Mouse (Mus musculus) frontal cortex, postnatal 36 days (tissue): ENCODE measurements around the gene Cyth1.

Experiments
- DNase-seq, 2 experiments: peaks; one replicate each; pipeline ENCODE4 v3.0.0; 2022; ENCODE audit warnings: low spot score in 2 of 2

Cyth1 gene

DNA sequence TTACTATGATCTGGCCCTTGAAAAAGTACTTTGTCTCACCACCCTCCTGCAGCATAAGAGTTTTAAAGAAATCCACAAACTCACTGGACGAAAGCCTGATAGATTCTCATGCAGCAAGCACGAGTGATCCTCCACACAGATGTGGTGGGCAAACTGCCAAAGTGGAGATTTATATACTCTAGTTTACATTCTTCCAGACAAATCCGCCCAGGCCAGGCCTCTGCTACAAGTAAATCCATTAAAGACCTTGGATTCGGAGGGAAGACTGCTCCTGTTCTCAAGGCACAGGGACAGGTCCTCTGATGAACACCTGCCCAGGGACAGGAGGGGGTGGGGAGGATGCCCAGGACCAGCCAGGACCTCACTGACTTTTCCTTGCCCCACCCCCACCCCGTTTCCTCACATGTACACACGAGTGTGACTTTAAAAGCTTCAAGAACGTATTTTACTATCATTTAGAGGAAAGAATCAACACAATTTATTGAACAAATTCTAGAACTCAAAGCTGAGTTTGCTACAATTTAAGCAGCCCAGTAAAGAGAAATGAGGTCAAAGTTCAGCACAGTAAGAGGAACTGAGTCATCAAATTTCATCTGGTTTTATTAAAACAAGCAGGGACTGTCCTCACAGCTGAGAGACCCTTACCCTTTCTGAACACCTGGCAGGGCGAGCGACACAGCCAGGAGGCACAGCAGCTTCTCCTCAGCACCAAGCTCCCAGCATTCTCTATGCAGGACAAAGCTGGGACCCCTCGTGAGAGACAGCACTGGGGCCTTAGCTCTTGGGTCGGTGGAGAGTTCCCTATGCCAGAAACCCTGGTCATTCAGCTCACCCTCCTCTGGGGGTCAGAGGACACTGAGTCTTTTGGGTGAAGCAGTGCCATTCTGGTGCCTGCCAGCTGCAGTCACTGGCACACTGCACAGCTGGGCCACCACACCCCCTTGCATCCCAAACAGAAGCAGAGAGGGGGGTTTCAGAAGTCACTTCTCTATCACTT, 47.3 kb downstream of the Cyth1 start:
- peak in 1 of 2 experiments; percentile 28 for DNase-seq

DNA sequence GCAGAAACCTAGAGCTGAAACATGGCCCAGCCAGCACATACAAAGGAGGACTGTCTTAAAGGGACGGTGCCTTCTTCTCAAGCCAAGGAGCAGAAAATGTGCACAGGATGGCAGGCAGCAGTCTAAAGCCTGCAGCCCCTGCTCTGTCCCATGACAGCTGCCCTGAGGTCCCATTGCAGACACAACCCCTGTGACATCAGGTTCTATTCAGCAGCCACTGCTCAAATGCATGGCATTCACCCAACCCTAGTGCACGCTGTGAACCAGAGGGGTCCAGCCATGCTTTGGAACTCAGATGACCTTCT, 50.1 kb downstream of the Cyth1 start:
- DNase-seq: peak in 1 of 2 experiments; percentile 54

DNA sequence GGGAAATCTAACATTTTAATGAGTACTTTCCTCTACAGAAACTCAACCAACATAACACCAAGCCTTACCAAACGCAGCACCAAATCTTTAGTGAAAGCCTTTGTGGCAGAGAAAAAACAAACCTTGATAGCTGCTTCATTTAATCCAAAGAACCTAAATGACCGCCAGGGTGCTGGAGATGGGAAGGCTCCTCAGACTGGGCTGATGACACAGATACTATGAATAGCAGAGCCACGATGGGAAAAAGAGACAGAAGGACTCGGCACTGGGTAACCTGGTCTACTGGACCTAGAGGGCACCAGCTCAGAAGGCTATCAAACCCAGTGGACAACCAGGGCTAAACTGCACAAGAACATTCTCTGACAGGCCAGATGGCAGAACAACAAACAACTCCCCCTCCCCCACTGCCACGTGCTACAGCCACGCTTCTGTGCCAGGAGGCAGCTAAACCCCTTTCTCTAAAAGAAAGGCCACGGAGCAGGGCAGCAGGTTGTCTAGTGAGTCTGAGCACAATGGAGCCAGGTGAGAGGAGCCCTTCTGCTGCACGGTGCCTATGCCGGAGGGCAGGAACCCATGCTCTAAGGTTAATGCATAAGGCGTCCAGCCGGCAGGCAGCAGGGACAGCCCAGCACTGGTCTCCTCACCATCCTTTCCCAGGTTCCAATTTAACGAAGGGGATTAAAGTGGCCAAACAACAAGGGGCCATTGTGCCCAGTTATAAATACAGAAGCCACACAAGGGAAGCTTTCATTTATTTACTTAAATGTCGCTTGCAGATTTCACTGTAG, 50.7 kb downstream of the Cyth1 start:
- peak; percentile 67 to 77 for DNase-seq

DNA sequence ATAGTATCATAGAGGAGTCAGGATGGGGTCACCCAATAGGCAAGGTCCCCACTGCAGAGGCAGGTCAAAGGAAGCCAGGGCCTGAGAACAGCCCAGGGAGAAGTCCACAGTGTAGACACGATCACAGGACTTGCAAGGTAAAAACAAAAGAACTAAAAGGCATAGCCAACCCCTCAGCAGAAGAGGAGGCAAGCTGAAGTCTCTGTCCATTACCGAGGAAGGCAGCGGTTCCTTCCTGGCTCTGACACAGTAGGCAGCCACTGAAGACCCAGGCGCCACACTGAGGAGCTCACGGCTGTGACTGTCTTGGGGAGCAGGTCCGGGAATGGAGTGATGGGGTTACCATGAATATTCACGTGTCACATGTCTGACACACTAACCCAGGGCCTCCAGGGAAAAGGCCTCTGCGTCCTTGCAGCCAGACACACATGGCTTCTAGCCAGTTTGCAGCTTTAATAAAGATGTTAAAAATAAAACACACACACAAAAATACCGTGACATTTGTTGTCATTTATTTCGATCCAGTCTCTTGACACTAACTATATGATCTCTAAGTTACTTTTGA, 51.5 kb downstream of the Cyth1 start:
- DNase-seq: no peak

DNA sequence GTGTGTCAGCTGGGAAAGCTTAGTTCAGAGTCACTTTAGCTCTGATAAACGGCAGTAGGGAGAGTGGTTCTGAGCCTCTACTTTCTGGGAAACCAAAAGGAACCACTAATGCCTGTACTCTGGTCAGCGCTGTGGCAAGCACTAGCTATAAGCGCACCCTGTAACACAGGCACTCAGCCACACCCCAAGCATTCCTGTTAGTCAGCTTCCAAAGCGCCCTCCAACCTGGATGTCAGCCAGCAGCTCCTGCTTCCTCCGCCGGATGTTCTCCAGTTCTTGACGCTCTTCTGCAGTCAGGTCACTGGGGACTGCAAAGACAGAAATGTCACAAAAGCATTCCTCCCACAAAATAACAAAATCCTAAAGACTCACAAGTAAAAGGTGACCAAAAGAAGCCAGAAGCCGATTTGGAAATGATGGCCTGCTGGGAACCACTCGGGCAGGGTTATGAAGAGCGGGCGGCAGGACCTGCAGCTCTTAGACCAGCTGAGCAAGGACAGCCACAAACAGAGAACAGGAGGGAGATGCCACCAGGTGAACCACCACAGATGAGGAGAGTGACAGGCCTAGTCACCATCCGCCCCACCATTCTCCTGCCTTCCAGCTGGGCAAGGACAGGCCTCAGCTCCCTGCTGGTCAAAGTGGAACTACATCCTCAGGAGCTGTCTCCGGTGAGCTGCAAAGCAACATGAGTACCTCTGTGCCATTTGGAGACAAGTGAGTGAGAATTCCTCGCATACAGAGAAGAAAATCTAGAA, 54.8 kb downstream of the Cyth1 start:
- DNase-seq: no peak

DNA sequence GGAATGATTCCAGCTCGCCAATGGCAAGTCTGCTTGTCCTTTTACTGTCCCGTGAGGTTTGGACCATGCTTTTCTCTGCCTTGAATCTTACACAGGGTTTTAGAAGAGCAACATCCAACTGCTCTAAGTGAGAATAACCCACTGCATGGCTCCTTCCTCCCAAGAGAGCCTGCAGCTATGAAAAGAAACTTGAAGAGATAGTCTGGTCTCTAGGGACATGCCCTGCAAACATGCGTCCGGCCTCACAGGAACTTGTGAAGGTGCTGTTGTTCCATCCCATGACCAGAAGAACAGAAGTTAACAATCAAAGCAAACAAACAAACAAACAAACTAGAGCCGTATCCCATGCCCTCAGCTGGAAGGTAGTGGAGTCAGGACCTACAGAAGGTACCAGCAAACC, 55.4 kb downstream of the Cyth1 start:
- no peak for DNase-seq

DNA sequence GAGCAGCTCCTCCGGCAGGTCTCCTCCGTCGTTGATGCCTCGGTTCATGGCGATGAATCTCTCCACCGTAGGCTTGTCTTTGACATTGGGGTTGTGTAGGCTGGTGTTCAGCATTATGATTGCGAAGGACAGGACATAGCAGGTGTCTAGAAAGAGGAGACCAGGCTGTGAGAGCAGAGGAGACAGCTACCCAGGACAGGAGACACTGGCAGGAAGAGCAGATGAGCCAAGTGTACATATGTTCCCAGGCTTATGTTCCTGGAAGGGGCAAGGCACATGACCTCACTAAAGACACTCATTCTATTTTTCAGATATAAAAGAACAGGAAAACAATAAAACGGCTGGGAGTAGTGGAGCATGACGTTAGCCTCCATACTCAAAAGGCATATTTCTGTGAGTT, 65.6 kb downstream of the Cyth1 start:
- no peak for DNase-seq

DNA sequence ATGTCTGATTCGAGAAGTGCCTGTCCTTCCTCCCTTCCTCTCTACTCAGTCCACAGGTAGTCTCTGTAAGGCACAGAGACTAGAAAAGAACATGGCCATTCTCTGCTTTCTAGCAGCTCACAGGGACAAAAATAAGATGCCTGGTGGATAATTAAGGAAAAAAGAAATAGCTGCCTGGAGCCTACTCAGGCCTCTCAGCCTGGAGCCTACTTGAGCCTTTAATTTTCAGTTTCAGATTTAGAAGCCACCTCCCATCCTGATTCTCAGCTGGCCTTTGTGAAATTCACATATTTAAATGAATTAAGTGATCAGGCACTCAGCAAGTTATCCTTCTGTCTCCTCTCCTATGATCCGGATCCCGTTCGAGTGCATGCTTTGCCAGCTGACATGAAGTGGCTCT, 66.0 kb downstream of the Cyth1 start:
- DNase-seq: no peak

DNA sequence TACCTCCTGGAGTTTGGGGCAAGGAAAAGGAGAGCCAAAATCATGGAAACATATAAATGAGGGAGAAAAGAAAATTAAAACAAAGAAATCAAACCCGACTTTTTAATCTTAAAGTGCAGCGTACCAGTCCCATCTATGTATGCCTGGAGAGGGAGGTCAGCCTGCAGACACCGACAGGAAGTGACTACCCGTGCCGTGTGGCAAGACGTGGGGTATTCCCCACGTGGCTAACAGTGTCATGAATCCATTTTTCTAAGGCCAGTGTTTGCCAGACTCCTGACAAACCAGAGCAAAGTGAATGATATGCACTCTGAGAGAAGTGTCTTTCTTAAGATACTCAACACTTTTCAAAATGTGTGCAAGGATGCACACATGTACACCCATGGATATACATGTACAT, 68.2 kb downstream of the Cyth1 start:
- no peak for DNase-seq

DNA sequence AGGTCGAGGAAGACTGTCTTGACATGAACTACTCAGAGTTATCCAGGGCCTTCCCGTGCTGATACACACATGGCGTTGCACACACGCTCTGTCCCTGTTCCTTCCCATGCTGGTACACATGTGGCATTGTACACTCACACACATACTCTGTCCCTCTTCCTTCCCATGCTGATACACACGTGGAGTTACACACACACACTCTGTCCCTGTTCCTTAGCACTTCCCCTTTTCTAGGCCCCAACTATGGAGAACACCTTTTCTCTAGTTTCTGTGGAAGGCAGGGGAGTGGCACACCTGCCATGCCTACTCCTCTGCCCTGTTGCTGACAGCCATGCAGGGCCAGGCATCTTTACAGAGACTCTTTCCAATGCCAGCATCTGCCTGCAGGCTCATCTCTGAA, 70.2 kb downstream of the Cyth1 start:
- DNase-seq: no peak

DNA sequence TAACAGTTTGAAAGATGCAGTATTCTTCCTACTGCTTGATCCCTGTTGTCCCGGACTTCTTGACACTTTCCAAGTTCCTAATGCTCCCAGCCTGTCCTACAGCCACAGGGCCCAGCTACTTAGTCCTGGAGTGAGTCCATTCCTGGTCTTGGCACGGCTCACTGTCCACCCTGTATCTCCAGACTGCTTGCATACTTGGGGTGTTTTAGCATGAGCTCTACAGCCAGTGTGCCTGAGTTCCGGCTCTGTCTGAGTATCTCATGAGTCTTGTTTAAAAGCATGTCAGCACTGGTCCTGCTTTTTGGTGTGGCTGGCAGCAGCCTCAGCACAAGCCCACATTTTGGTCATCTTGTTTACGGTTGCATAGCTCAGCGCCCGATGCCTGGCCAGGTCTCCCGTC, 73.6 kb downstream of the Cyth1 start:
- no peak for DNase-seq

DNA sequence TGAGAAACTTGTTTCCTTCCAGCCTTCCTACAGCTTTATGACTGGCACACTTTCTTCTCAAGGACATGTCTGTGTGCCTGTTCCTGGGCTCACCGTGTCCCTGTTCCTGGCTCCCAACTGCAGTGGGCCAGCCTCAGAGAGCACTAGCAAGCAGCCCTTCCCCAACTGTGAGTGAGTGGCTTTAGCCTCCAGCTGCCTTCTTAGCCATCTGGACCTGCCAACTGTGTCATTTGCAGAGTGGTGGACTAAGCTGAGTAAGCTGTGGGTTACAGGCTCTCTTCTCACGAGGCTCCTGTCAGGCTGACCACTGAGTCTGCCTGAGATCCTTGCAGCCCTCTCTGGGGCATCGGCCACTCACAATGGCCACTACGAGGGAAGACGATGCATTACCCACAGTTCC, 75.6 kb downstream of the Cyth1 start:
- DNase-seq: no peak

DNA sequence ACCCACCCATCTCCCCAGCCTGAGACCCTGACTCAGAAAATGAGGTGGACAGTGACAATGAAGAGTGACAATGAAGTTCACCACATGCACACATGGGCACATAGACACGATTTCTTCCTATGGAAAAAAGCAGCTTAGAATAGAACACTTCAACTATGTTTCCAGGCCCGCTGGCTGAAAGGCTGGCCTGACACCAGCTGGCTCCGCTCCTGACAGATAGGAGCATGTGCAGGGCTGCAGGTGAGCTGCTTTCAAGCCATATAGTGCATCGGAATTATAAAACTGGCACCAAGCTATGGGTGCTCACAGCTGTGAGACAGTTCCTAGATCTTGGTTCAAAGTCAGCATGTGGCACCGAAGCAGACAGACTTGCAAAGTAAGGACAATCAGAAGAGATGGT, 78.1 kb downstream of the Cyth1 start:
- no peak for DNase-seq

DNA sequence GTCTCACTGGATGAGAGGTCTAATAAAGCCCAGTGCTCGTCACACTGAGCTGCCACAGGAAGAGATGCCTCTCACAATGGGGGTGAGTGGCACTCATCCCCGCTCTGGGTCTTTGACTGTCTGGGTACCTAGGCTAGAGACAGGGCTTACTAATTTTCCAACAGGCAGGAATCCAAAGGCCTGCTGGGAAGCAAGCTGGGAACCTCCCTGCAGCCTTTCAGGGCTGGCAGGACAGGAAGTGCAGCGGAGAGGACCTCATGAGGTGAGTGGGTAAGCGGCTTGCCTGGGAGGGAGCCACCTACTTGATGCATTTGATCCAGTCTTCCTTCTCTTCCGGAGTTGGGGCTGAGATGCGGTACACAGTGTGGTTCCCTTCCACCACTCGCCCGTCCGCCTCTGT, 79.7 kb downstream of the Cyth1 start:
- no peak for DNase-seq

DNA sequence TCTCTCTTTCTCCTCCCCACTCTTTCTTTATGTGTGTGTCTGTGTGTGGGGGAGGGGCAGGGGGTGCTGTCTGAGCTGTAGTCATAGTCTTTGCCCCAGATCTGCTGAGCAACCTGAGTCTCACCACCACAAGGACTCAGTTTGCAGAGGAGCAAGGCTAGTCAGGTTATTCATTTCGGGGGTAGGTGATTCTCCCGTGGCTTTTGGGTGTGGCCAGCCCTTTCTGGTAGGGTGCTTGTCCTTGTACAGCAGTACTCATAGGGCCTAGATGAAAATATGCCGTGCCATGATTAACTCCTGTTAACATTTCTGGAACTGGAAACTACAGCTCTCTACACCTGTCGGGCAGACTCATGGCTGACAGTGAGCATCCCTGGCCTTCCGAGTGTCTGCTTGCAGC, 81.8 kb downstream of the Cyth1 start:
- DNase-seq: no peak

DNA sequence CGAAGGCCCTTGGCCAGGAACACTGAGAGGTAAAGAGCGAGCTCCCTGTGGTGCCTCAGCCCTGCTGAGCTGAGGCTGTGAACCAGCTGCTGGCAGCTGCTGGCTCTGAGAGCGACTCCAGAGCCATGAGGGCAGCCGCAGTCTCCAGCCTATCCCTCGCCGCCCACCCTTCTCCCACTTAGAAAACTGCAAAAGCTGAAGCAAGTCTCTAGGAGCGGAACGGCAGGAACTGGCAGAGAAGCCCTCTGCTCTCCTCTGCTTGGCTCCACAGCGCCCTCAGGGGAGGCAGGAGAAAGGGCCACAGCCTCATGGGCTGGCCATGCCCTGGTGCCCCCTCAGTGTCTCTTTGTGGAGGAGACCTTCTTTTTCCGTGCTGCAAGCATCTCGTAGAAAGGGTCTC, 82.7 kb downstream of the Cyth1 start:
- no peak for DNase-seq

DNA sequence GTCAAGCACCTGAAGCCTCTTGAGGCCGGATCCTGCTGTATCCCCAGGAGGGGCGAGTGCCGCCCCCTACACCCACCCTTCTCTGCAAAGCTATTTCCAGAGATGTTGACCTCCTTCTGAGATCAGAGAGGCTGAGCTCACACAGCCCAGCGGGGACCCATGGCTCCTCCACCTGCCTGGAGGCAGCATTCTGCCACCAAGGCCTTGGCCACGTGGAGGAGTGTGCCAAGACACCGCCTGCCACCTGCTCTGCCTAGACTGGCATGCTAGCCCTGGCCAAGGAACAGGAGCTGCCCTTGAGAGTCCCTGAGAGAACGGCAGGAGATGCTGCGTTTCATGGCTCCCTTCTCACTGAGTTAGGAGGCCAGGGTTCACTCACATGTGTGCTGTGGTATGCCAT, 83.8 kb downstream of the Cyth1 start:
- DNase-seq: no peak

DNA sequence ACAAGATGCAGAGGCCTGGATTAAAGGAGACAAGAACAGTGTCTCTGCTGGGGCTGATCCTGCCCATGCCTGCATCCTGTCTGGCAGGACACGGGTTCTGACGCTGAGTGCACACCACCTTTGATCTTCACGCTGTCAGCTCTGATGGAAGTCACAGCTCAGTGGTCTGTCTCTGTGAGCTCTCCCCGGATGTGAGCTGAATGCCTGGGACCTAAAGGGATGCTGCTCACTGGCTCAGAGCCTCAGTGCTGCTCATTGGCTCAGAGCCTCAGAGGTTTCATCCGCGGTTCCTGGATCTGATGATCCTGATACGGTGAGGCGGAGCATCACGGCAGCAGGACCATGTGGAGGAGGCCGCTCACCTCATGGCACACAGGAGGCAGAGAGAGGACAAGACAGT, 86.1 kb downstream of the Cyth1 start:
- no peak for DNase-seq

DNA sequence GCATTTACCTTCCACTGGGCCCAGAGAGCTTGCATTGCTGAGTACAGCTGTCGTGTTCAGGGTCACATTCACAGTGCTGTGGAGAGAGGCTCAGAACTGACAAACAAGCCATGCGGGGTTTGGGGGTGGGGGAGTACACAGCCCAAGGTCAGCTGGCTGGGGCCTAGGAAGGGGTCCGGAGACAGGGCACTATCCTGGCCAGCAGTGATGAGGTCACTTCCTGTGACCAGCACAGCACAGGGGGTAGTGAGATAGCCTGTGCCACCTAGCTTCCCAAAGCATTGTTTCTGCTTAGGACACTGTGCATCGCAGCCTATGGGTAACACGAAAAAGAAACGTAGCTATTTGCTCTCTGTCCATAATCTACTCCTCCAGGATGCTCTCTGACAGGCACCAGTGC, 87.2 kb downstream of the Cyth1 start:
- no peak for DNase-seq

DNA sequence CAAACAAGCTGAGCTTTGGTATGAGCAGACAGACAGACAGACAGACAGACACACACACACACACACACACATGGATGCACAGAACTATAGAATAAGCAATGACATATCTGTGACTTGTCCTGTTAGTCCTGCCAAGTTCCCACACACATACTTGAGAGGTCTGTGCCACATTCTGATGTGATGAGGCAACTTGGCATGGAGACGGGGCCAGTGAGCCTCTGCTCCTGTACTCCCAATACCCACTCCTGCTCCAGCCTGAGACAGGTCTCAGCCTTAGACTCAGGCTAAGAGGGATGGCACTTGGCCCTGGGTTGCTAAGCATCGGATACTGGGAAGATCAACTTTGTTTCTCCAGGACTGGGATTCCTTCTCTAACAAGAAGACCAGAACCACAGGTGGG, 87.6 kb downstream of the Cyth1 start:
- no peak for DNase-seq

DNA sequence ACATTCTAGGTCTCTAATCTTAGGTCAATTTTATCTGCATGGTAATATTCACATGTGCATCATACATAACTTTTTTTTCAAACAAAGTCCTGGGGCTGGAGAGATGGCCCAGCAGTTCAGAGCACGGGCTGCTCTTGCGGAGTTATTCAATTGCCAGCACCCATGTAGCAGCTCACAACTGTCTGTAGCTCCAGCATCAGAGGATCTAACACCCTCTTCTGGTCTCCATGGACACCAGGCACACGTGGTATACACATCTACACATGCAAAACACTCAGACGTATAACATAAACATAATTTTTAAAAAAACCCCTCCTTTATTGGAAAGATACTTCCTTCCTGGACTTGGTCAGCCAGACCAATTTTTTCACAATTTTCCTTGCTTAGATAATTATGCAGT, 89.6 kb downstream of the Cyth1 start:
- DNase-seq: no peak

DNA sequence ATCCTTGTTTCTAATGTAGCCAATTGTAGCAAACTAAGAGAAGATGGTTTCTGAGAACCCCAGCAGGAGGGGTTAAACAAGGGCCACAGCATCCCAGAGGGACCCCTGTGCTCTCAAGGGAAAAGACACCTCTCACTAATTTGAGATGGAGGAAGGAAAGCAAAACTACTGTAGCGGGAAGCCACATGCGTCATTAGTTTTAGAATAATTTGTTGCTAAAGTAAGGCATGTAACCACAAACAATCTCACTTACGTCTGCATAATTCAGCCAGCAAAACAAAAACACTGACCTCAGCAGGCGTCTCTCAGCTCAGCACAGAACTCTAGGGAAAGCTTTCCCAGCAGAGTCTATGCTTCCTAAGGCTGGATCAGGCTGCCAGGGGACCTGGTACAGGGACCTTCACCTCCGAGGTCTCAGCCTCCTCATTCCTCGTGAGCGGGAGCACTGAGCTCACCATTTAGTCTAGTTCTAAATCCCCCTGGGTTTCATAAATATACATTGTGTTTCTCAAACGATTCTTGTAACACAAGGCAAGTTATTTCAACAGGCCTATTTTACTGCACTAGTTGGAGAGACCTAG, 91.8 kb downstream of the Cyth1 start:
- no peak for DNase-seq
